Mouse (Mus musculus) urinary bladder, postnatal 10 days (tissue): ENCODE measurements around the gene Lrrk2.

Source experiments
- DNase-seq: peaks from one replicate; pipeline ENCODE4 v3.0.0; 2022; ENCODE audit warnings: low spot score

Gene Lrrk2

DNA sequence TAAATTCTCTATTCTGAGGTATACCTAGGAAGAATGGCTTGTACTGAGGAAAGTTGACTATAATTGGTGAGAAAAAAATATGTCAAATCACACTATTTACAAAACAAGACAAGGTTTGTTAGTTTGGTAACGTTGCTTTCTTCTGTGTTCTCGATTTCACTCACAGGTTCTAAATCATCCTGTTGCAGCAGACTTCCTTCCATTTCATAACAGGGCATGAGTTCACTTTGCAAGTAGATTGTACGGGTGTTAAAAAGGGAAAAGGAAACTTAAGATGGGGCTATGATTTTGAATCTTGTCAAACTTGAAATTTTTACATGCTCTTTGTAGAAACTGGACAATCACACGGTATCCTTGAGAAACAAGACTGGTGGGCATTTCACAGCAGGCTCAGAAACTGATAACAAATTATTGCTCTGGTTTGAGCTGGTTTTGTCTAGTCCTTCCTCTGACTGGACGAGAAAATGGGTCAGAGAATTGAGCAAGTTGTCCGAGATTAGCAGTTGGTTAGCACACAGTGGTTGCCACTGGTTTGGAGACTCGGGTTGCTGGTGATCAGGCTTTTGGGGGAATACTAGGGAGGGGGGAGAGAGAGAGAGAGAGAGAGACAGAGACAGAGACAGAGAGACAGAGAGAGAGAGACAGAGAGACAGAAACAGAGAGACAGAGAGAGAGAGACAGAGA lies 13.0 kb downstream of the Lrrk2 start:
- DNase-seq = no peak

DNA sequence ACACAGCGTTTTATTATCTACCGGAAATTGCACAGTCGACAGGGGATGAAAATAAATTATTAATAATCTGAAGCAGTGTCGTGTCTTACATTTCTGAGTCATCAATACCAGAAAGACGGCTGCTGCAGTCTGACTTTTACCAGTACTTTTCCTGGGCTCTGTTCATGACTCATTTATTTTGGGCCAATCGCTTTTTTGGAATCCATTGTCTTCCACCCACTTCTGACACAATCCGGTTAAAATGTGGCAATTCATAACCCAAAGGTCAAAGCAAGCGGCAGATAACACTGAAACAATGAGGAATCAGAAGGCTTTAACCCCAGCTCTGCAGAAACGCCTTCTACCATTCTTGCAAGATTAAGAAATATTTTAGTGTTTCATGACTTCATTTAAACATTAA lies 17.7 kb downstream of the Lrrk2 start:
- DNase-seq = no peak

GRCm38 (mm10) chr15:91693051-91693450 lies 20.1 kb downstream of the Lrrk2 start:
- DNase-seq = no peak

GRCm38 (mm10) chr15:91693856-91694255 lies 20.9 kb downstream of the Lrrk2 start:
- no peak for DNase-seq

DNA sequence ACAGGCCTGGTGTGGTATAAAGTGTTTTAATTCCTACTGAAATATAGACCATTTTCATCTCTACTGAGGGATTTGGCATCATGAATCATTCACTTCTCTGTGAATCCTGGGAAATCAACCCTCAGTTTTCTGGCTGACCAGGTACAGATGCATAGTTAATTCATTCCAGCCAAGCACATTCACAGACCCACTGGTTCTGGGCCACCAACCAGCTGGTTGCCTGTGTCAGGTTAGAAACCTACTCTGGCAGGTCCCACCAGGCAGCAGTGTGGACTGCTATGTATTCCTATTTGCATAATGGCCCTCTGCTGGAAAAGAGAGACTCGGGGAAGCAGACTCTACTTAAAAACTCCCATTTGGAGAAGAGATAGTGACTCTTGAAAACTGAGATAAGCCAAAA lies 27.9 kb downstream of the Lrrk2 start:
- DNase-seq = no peak

- no peak for DNase-seq
Observed at GRCm38 (mm10) chr15:91702991-91703715, 30.2 kb downstream of the Lrrk2 start.

DNA sequence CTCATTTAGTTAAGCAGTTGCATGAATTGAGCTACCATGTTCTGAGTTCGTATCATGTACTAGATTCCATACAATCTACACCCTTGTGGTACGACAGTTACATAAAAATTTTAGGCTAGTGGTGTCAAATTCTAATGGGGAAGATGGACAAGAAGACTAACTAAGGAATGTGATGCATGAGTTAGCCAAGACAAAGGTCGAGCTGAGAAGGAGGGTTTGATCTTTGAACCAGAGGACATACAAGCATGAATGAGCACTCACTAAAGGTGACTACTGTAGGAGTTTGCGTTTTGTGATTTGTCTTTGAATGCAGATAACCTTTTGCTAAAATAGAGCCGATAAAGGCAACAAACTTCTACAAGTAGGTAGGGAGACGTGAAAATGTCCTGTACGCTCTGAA lies 31.1 kb downstream of the Lrrk2 start:
- no peak for DNase-seq

DNA sequence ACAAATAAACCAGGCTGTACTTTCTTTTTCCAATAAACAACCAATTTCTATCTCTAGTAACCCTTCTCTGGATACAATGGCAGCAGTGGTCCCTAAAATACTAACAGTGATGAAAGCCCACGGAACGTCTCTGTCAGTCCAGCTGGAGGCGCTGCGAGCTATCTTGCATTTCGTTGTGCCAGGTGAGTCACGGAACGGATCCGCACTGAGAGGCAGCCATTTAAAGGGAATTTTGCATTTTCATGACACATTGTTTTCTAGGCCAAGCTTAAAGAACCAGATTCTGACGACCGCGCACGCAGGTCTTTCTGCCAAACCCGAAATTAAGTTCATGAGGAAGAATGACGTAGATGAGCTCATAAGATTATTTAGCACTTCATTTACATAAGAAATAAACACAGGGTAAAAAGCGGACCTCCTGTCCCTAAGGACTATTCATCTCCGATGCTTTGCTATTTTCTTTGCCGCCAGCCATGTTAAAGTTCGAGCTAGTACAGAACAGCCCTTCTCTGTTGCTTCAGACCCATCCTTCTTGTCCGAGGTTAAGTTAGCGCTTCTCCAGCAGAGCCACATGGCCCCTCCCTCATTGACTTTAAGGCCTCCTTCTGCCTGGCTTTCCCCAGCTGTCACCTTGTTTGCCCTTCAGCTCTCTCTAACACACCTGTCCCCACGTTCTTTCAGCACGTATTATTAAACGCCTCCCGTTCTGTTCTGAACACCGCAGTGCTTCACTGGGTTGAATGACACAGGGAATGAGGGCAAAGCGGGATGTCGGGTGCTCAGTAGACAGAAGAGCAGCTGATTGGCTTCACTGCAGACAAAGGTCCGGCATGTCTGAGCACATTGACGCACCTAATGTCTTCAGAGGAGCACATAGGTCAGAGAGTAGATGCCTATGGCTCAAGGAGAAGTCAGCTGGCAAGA lies 36.5 kb downstream of the Lrrk2 start:
- no peak for DNase-seq

DNA sequence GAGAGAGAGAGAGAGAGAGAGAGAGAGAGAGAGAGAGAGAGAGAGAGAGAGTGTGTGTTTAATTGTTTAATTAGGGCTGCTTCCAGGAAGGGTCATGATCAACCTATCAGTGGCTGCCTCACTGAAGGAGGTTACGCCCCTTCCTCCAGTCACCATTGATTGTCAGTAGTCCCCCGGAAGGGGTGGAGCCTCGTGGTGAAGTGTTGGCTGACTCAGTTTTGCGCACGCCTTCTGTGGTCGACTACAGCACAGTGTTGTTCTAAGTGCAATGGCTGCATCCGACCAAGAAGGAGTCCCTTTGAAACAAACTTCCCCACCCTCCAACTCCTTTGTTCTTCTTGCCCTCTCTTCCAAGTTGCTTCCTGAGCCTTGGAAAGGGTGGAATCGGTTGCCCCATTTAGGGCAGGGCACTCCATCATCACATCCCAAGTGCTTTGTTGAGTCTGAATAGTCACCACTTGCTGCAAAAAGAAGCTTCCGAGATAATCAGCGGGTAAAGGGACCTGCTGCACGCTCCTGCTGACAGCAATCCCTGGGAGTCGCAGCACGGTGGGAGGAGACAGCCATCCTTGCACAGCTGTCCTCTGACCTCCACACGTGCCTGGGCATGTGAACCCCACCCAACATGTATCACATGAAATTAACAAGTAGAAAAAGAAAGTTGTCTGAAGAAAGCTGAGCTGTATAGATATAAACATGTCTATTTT lies 62.4 kb downstream of the Lrrk2 start:
- DNase-seq = no peak

DNA sequence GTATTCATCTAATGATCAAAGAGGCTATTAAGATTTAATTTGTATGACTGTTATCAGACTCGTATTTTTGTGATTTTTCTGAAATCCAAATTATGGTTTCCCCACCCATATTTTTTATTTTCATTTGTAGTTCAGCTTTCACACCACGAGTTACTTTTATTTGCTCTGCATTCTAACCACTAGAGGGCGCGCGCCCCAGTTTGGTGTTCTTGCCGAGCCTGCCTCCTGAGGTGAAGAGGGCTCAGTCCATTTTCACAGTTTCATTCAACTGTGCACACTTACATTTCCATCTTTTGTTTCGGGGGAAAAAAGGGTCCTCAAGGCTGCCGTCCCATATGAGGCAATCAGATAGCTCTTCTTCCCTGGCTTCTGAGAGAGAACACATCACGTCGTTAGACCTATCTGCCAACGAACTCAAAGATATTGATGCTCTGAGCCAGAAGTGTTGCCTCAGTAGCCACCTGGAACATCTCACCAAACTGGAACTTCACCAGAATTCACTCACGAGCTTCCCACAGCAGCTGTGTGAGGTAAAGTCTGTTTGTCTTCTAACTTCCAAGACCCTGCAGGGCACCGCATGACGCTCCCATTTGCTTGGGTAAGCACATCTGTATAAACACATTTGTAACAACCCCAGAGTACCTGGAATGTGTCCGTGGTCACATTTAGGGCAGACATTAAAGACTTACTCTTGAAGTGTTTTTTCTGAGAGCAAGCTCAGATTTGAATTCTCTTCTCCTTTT lies 64.0 kb downstream of the Lrrk2 start:
- no peak for DNase-seq

GRCm38 (mm10) chr15:91738808-91739207 lies 65.8 kb downstream of the Lrrk2 start:
- DNase-seq = no peak

DNA sequence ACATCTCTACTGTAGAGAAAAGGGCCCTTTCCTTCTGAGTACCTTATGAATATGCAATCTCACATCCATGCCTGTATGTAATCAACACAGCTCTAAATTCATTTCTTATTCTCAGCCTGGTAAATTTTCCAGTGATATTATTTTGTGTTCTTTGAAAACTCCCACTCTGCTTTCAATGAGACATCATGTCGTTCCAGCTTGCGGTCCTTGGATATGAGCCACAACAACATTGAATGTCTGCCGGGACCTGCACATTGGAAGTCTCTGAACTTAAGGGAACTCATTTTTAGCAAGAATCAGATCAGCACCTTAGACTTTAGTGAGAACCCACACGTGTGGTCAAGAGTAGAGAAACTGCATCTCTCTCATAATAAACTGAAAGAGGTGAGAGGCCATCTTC lies 72.5 kb downstream of the Lrrk2 start:
- DNase-seq = no peak

- no peak for DNase-seq
Observed at GRCm38 (mm10) chr15:91752111-91752510, 79.1 kb downstream of the Lrrk2 start.

DNA sequence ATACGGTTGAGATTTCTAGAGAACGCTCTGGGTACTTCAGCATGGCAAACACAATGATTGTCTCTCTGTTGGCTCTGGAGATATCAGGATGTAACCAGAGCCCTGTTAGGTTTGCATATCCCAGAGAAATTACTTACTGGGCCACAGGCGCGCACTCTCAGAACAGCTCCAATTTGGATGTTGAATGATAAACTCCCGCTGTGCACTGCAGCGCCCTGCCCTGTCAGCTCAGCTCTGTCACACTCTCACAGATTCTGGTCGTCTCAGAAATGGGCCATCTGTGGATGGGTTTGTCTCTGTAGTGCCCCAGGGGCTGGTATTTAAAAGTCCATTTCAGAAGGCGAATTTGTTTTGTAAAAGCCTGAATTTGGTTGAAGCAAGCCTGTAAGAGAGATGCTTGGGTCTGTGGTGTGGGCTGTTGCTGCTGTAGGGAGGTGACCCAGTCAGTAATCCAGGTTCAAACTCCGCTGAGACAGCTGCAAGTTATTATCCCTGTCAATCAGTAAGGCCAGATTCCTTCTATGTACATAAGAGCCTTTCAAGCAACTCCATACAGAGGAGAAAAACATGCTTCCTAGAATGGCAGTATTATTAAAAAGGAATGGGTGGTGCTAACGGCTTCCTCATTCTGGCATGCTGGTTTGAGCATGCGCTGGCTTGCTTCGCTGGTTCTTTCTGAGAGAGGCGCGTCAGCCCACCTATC lies 80.6 kb downstream of the Lrrk2 start:
- no peak for DNase-seq

DNA sequence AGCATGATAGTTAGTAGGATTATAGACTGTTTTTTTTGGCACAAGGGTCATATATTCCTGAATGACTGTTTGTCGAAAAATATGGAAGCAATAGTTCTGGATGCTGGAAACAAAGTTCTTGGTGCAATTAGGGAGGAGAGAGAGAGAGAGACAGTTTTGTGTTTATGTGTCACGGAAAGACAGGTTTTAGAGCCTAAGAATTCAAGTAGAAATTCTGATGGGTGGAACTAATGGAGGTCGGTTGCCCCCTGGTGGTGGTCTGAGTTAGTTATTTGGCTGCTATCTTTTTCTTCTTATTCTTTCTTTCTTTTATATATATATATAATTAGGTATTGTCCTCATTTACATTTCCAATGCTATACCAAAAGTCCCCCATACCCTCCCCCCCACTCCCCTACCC lies 81.6 kb downstream of the Lrrk2 start:
- DNase-seq = no peak

DNA sequence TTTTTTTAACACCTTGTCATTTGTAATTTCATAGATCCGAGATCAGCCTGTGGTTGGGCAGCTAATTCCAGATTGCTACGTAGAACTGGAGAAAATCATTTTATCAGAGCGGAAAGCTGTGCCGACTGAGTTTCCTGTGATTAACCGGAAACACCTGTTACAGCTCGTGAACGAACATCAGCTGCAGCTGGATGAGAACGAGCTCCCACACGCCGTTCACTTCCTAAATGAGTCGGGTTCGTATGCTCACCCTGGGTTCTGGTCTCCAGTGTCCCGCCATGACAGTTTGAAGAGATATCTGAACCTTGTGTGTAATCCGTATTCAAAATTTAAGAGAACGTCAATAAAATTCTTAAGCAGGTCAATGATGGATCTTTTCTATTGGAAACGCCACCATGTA lies 82.8 kb downstream of the Lrrk2 start:
- no peak for DNase-seq

DNA sequence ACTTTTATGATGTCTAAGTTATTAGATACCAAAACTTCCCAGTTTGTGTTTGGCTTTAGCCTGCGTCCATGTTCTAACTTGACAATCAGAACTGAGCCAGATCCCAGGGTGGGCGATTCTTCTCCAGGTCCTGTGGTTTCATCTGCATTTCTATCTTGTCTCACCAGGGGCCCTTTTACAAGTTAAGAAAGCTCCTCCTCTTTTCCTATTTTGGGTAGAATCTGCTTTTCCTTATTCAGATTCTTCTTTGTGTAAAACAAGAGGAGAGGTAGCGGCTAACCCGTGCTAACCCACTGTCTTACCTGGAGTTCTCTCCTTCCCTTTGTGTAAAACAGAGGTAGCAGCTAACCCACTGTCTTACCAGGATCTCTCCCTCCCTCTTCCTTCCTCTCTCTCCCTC lies 99.1 kb downstream of the Lrrk2 start:
- no peak for DNase-seq

GRCm38 (mm10) chr15:91779166-91779565 lies 106.2 kb downstream of the Lrrk2 start:
- DNase-seq = no peak

- DNase-seq = no peak
Observed at GRCm38 (mm10) chr15:91781172-91781571, 108.2 kb downstream of the Lrrk2 start.

DNA sequence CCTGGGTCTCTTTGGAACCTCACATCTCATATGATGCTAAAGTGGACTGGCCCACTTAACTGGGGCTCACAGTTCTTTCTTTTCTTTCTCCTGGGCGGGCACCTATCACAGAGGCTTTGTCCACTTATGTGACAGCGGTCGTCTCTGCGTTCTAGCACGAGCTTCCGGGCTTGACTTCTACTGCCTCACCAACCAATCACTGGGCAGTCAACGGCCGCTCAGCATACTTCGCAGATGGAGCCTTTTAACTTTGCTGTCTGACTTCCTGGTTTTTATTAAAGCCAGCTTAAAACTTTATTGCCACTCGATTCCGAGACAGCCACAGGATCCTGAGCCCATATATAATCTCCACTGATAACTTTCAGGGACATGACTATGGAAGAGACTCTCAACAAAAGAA lies 115.4 kb downstream of the Lrrk2 start:
- no peak for DNase-seq

GRCm38 (mm10) chr15:91806463-91806862 lies 133.5 kb downstream of the Lrrk2 start:
- DNase-seq = no peak
